Mouse (Mus musculus) heart, adult 2 months (tissue): ENCODE measurements around the gene Tspan9.

Experiments
- CTCF ChIP-seq: fragments of 200-600 bp; IDR thresholded peaks from 2 replicates; pipeline ENCODE4 v1.8.1; 2022; ENCODE audit warnings: antibody characterized with exemption, mild to moderate bottlenecking, moderate library complexity
- EP300 ChIP-seq: fragments of 200-500 bp; IDR thresholded peaks from 2 replicates; pipeline ENCODE4 v1.6.1; 2011; ENCODE audit warnings: low read depth, low read length, control low read depth; ENCODE audit not compliant: insufficient read depth
- POLR2A ChIP-seq: fragments of 200-500 bp; IDR thresholded peaks from 2 replicates; pipeline ENCODE4 v1.6.1; 2011; ENCODE audit warnings: mild to moderate bottlenecking, low read depth, low read length, control low read depth; ENCODE audit not compliant: insufficient read depth

DNA sequence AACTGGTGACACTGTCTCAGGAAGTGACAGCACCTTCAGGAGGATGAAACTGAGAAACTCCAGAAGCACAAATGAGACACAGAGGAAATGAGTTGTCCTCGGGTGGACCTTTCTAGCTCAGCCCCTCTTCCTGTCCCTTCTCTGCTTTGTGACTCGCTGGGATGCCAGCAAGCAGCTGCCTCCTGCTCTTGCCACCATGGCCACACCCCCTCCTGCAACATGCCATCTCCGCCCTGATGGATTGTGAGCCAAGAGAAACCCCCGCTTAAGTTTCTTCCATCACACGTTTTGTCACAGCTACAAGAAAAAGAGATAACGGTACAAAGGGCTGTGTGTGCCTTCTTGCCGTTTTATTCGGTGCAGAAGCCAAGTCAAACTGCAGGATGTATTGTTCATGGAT lies 137.2 kb downstream of the Tspan9 start:
- TF ChIP-seq CTCF: no peak
- no peak for TF ChIP-seq POLR2A
- TF ChIP-seq EP300: no peak
